Mouse (Mus musculus): ENCODE measurements around the gene Rpl4. TPM values are rescaled to one million over a fixed set of nuclear protein-coding genes. Genes with fewer than 3 reads are reported as not detected.
"Not testable (repeated sequence)": the region's sequence is repeated elsewhere in the genome, so short reads cannot be mapped to it uniquely, and the experiment has no call there.

The Rpl4 gene
- 100 to 1,000 TPM; 475 to 553 TPM for total RNA-seq (2021)

GRCm38 (mm10) chr9:64172816-64173665 is at the start of gene Rpl4, which contains the start of gene Zwilch:
Gene Rpl4 (plus strand): TSS chr9:64173375.
Gene Zwilch (minus strand): TSS chr9:64173104.
- intact Hi-C loops (cut with DNase I) = no loop called here
- DNase-seq (ENCODE audit: low spot score in 2 of 2) = peak; percentile 71 to 84

GRCm38 (mm10) chr9:64124846-64125245 is 48.3 kb upstream of the Rpl4 start:
- intact Hi-C loops (cut with DNase I); DNase-seq (ENCODE audit: low spot score in 2 of 2): not testable (repeated sequence)

DNA sequence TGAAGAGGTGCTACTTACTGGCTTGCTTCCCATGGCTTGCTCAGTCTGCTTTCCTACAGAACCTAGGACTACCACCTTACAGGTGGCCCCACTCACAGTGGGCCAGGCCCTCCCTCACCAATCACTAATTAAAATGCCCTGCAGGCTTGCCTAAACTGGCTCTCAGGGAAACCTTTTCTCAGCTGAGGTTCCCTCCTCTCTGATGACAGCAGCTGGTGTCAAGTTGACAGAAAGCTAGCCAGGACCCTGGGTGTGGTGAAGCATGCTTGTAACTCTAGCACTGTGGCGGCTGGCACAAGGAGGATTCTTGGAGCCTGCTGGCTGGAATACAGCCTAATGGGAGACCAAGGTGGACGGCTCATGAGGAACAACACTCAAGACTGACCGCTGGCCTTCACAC is 47.9 kb upstream of the Rpl4 start:
- intact Hi-C loops (cut with DNase I) = no loop called here
- DNase-seq (ENCODE audit: low spot score in 2 of 2) = no peak

DNA sequence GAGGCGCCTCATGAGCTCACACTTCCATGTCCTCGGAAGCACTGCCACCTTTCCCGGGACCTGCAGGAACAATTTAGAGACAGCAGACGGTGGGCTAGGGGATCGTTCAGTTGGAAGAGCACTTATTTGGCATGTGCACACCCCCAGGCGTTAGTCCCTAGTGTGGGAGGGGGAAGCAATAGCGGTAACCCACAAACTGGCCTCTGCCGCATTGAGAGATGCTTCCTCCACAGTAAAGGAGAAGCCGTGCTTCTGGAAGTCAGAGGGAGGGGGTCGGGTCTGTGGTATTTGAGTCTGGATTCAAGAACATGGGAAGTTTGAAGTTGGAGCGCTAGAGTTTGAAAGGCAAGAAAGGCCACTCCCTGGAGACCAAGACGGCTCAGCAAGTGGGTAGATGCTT is 47.1 kb upstream of the Rpl4 start:
- DNase-seq (ENCODE audit: low spot score in 2 of 2) = no peak
- intact Hi-C loops (cut with DNase I) = no loop called here

DNA sequence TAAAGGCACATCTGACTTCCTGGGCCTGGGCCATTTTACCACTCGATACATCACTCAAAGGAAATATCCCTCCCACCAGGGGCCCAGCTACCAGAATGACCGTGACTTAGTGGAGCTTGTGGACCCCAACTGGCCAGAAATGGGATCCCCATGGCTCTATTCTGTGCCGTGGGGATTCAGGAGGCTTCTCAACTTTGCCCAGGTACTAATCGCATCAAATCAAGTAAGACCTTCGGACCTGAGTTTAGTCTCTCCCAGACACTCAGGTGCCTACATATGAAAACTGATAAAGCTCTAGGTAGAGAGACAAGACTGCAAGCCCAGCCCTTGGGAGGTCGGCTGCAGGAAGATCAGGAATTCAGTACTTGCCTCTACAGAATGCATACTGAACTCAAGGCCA is 41.6 kb upstream of the Rpl4 start:
- intact Hi-C loops (cut with DNase I) = no loop called here
- DNase-seq (ENCODE audit: low spot score in 2 of 2) = no peak

- peak in 1 of 2 experiments; percentile 35 for DNase-seq (ENCODE audit: low spot score in 2 of 2)
- intact Hi-C loops (cut with DNase I) = loop anchor here (5.0 kb wide), 1 partner anchor 133 kb away; no protein-coding TSS in a partner anchor
These were observed 34.3 kb upstream of the Rpl4 start for GRCm38 (mm10) chr9:64138896-64139295.

DNA sequence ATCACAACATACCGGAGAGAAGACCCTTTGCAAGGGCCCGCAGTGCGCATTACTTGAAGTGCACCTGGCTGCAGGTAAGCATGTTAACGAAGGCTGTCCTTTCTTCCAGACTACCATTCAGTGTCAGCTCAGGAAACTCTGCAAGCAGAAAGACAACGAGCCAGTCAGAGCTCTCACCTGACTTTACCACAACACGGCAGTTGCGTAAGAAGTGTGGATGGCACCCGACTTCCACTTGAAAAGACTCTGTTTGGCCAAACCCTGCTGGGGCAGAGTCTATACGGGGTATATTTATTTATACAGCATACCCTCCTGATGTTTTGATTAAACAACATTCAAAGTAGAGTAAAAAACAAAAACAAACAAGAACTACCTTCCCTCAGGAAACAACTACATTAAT is 33.3 kb upstream of the Rpl4 start:
- no peak for DNase-seq (ENCODE audit: low spot score in 2 of 2)
- intact Hi-C loops (cut with DNase I) = loop anchor here (5.0 kb wide), 1 partner anchor 132 kb away; no protein-coding TSS in a partner anchor

- intact Hi-C loops (cut with DNase I) = no loop called here
- DNase-seq (ENCODE audit: low spot score in 2 of 2) = no peak
These were observed 16.5 kb upstream of the Rpl4 start for GRCm38 (mm10) chr9:64156641-64157040.

DNA sequence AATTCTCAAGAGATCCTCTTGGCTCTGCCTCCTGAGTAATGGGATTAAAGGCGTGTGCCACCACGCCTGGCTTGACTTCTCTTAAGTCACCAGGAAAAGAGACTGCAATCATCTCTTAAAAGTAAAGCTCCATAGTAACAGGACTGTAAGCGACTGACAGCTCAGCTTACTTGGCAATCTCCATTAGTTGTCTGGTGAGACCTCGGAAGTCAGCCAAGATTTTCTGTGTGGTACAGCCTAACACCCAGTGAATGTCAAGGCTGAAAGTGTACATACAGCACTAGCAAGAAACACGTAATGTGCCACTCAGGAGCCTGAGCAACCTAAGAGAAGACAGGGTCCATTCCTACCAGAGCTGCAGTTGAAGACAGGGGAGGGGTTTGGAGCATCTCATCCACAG is 12.7 kb upstream of the Rpl4 start:
- intact Hi-C loops (cut with DNase I) = no loop called here
- DNase-seq (ENCODE audit: low spot score in 2 of 2) = no peak

- DNase-seq (ENCODE audit: low spot score in 2 of 2); intact Hi-C loops (cut with DNase I): not testable (repeated sequence)
These were observed 3.2 kb upstream of the Rpl4 start for GRCm38 (mm10) chr9:64169967-64170366.

DNA sequence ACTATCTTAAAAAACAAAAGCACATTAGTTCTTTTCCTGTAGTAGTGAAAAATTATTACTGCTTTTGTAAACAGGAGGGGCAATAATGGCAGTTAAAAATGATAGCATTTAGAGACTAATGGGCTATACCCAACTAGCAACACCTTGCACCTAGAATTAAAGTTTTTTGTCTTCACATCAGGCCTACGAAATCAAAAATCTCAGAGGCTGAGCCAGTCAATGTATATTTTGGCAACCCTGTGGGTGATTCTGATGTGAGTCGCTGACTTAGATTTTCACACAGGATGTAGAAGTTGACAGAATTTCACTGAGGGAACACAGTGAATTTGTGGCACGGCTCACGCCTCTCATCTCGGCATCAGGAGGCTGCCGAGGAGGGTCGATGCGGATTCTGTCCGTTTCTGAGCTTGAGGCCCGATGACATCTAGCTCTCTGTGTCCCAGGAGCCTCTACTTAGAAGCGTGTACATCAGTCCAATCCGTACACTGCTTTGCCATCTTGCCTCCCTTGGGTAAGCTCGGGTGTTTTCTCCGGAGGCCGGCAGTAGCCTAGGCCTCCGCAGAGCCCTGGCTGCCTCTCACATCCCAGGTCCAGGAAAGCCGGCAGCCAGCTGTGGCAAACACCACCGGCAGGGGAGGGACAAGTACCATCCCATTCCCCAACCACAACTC is 895 bp upstream of the Rpl4 start:
- intact Hi-C loops (cut with DNase I) = no loop called here
- DNase-seq (ENCODE audit: low spot score in 2 of 2) = no peak

- intact Hi-C loops (cut with DNase I) = no loop called here
- no peak for DNase-seq (ENCODE audit: low spot score in 2 of 2)
These were observed 568 bp downstream of the Rpl4 start for GRCm38 (mm10) chr9:64173666-64174220.

GRCm38 (mm10) chr9:64174341-64174740 is 1.2 kb downstream of the Rpl4 start:
- DNase-seq (ENCODE audit: low spot score in 2 of 2) = no peak
- intact Hi-C loops (cut with DNase I) = no loop called here

DNA sequence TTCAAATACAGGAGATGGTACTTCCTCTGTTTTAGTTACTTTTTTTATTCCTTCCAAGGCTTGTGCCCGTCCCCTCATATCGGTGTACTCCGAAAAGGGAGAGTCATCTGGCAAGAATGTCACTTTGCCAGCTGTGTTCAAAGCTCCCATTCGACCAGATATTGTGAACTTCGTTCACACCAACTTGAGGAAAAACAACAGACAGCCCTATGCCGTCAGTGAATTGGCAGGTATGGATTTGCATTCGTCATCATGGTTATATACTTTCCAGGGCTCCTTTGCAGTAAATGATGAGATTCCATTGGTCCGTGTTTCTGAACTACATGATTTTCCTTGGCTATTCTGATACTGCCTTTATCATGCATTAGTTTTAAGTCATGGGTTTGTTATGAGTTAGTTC is 1.6 kb downstream of the Rpl4 start:
- intact Hi-C loops (cut with DNase I) = no loop called here
- no peak for DNase-seq (ENCODE audit: low spot score in 2 of 2)

DNA sequence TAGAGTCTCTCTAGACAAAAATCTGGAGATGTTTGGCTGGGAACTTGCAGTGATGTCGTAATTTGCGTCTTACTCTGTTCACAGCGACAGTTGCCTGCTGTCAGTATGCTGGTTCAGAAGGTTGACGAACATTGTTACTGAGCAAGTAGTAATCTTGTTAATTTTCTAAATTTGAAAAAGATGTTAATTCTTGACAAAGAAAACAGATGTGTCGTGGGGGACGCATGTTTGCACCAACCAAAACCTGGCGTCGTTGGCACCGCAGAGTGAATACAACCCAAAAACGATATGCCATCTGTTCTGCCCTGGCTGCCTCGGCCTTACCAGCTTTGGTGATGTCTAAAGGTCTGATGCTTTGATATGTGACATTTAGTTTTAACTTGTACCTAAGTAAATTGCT is 2.2 kb downstream of the Rpl4 start:
- intact Hi-C loops (cut with DNase I) = no loop called here

DNA sequence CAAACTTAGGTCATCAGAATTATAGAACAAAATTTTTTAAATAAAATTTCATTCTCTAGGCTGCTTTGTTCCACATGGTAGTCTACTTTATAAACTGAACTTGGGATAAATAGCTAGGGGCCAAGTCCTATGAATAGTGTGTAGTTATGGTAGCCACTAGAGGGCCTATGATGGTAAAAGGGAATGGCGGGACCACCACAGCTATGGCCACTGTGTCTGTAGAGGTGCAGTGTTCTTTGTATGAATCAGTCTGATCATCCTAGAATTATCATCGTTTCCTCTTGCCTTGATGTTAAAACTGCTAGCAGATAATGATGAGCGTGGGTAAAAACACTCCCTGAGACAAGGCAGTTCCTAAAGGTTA is 5.4 kb downstream of the Rpl4 start:
- DNase-seq (ENCODE audit: low spot score in 2 of 2) = no peak
- intact Hi-C loops (cut with DNase I) = no loop called here

More for the DNA sequence above, 2.2 kb downstream of the Rpl4 start:
- no peak for DNase-seq (ENCODE audit: low spot score in 2 of 2)

- DNase-seq (ENCODE audit: low spot score in 2 of 2) = peak; percentile 92
- intact Hi-C loops (cut with DNase I) = loop anchor here (1.0 kb wide), 1 partner anchor 74 kb away; the partner anchor contains the start of gene Map2k1
These were observed 5.9 kb downstream of the Rpl4 start, which contains the start of gene Snapc5 for GRCm38 (mm10) chr9:64178974-64179646. Gene Snapc5 (plus strand): TSS chr9:64179274.

DNA sequence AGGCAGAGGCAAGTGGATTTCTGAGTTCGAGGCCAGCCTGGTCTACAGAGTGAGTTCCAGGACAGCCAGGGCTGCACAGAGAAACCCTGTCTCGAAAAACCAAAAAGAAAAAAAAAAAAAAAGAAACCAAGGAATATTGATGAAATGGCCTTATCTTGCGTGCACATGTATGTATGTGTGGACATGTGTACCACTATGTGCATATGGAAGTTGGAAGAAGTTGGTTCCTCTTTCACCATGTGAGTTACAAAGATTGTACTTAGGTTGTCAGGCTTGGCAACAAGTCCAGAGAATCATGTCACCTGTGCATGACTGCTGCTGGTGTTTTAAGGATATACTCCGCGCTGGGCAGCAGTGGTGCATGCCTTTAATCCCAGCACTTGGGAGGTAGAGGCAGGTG is 10.1 kb downstream of the Rpl4 start:
- intact Hi-C loops (cut with DNase I); DNase-seq (ENCODE audit: low spot score in 2 of 2): not testable (repeated sequence)

- no peak for DNase-seq (ENCODE audit: low spot score in 2 of 2)
- intact Hi-C loops (cut with DNase I) = no loop called here
These were observed 11.1 kb downstream of the Rpl4 start for GRCm38 (mm10) chr9:64184166-64184840.
